In genomic region chr11:72207834-72208377, GRCm38 (mm10) we compare ENCODE assay signal across 7 mouse cellular contexts. TPM values are rescaled to one million over a fixed set of nuclear protein-coding genes. Genes with fewer than 3 reads are reported as not detected.
DNase-seq lines count a peak whose midpoint lies in the region; ATAC-seq and TF ChIP-seq lines count a peak whose summit lies in the region.

No protein-coding gene starts in this region.

- H3K4me1 ChIP-seq in ES-E14 (ENCODE audit: control insufficient read depth in 2 of 2, insufficient read depth in 2 of 2, low read length in 2 of 2, poor library complexity in 1 of 2) = peaks cover 0 to 9% of the 10 kb centered on the region in 2 experiments; a peak in 2 of 4 replicates
- H3K4me1 ChIP-seq in hindbrain, embryonic 15.5 days (replicated peaks) = peaks cover 31% of the 10 kb centered on the region
- H3K4me1 ChIP-seq in liver, embryonic 15.5 days (replicated peaks) = peaks cover 27% of the 10 kb centered on the region

- no peaks in the 10 kb centered on the region for H3K27me3 ChIP-seq in C2C12 (ENCODE audit: control insufficient read depth, insufficient read depth, insufficient read length)
- H3K27me3 ChIP-seq in hindbrain, embryonic 15.5 days = no peaks in the 10 kb centered on the region
- no peaks in the 10 kb centered on the region for H3K27me3 ChIP-seq in liver, embryonic 15.5 days

- H3ac ChIP-seq in C2C12 (ENCODE audit: control insufficient read depth, insufficient read length, low read depth) = peak overlapping the region; percentile 71

- H3K4me3 ChIP-seq in C2C12 (ENCODE audit: insufficient read depth, poor library complexity, severe bottlenecking) = peak overlapping the region; percentile 97
- peak overlapping the region; percentile 87 to 98 for H3K4me3 ChIP-seq in ES-E14 (ENCODE audit: insufficient read depth in 1 of 2, low read depth in 1 of 2, low read length in 2 of 2, poor library complexity in 1 of 2, severe bottlenecking in 1 of 2)
- peak overlapping the region; percentile 78 for H3K4me3 ChIP-seq in hindbrain, embryonic 15.5 days
- peak overlapping the region; percentile 80 for H3K4me3 ChIP-seq in liver, embryonic 15.5 days (replicated peaks)

- in situ Hi-C loops in ES-E14 (cut with MboI; ENCODE audit: low sequenced_read_pairs in 2 of 2, unreplicated experiment in 2 of 2) = loop anchor here in 1 of 2 experiments (25.0 kb wide), 1 partner anchor 229 kb away; the partner anchor contains the start of genes Ggt6 and Mybbp1a

- peaks cover 52% of the 10 kb centered on the region for H3K79me3 ChIP-seq in C2C12 (ENCODE audit: low read depth)

- H3K9me3 ChIP-seq in ES-E14 (ENCODE audit: control insufficient read depth, insufficient read depth, low read depth, low read length) = no peaks in the 10 kb centered on the region
- H3K9me3 ChIP-seq in hindbrain, embryonic 15.5 days = no peaks in the 10 kb centered on the region
- H3K9me3 ChIP-seq in liver, embryonic 15.5 days (replicated peaks) = no peaks in the 10 kb centered on the region

- WGBS in hindbrain, embryonic 15.5 days = 19% methylated on average over 17 of the region's 17 CpGs
- 8% methylated on average over 17 of the region's 17 CpGs for WGBS in liver, embryonic 15.5 days (ENCODE audit: insufficient replicate concordance)

- peak overlapping the region; percentile 72 for H3K4me2 ChIP-seq in hindbrain, embryonic 15.5 days
- peak overlapping the region; percentile 94 for H3K4me2 ChIP-seq in liver, embryonic 15.5 days

- TF ChIP-seq CTCF in C2C12 (IDR thresholded peaks at IDR 0.05; ENCODE audit: control insufficient read depth, insufficient read depth, insufficient read length) = no peak

- no peak overlapping the region; the same call in 1 of the 2 replicates for H3K27ac ChIP-seq in ES-E14 (ENCODE audit: insufficient read depth, low read depth, low read length, poor library complexity, severe bottlenecking)
- H3K27ac ChIP-seq in hindbrain, embryonic 15.5 days (replicated peaks) = peak overlapping the region; percentile 79
- peak overlapping the region; percentile 58 for H3K27ac ChIP-seq in liver, embryonic 15.5 days (replicated peaks)

- peak overlapping the region; percentile 96 for H3K9ac ChIP-seq in ES-E14 (ENCODE audit: insufficient read depth, low read depth, low read length, poor library complexity, severe bottlenecking)
- peak overlapping the region; percentile 81 for H3K9ac ChIP-seq in hindbrain, embryonic 15.5 days
- peak overlapping the region; percentile 78 for H3K9ac ChIP-seq in liver, embryonic 15.5 days

- no peak for ATAC-seq in hindbrain, embryonic 15.5 days (ENCODE audit: low FRiP score, low read depth)
- ATAC-seq in liver, embryonic 15.5 days (ENCODE audit: insufficient read depth) = no peak

- peaks cover 85% of the 10 kb centered on the region for H3K79me2 ChIP-seq in C2C12 (ENCODE audit: control insufficient read depth, insufficient read depth)

- DNase-seq in ES-E14 (ENCODE audit: low read depth, low spot score) = no peak
- DNase-seq in adrenal gland, postnatal 25 days = no peak
- DNase-seq in layer of hippocampus, adult 18-20 months (ENCODE audit: low spot score in 2 of 2) = no peak
- no peak for DNase-seq in right cerebral cortex, adult 18-20 months

- H3K36me3 ChIP-seq in C2C12 (ENCODE audit: control insufficient read depth, insufficient read depth) (peaks cover 39% of the 10 kb centered on the region), ES-E14 (ENCODE audit: control insufficient read depth, insufficient read depth, low read length, poor library complexity, severe bottlenecking) (peaks cover 7% of the 10 kb centered on the region)
- peaks cover 22% of the 10 kb centered on the region for H3K36me3 ChIP-seq in hindbrain, embryonic 15.5 days
- peaks cover 31% of the 10 kb centered on the region for H3K36me3 ChIP-seq in liver, embryonic 15.5 days (replicated peaks)

TF ChIP-seq in C2C12, 6 proteins besides CTCF, POLR2A, EP300 and RAD21:
- TF ChIP-seq MYOD1 (IDR thresholded peaks at IDR 0.05; ENCODE audit: control insufficient read depth, insufficient read length, low read depth) (no peak), MYOG (IDR thresholded peaks at IDR 0.05; ENCODE audit: control insufficient read depth, extremely low read depth, insufficient read length) (no peak), CEBPB (IDR thresholded peaks at IDR 0.05; ENCODE audit: low read depth) (no peak), MAX (IDR thresholded peaks at IDR 0.05) (no peak), USF1 (IDR thresholded peaks at IDR 0.05; ENCODE audit: low read depth) (no peak), FOSL1 (IDR thresholded peaks at IDR 0.05; ENCODE audit: insufficient read depth, low read length, poor library complexity, severe bottlenecking) (no peak)

TF ChIP-seq in ES-E14, 5 proteins besides CTCF, POLR2A, EP300 and RAD21:
- TF ChIP-seq CHD2 (IDR thresholded peaks at IDR 0.05; ENCODE audit: low read depth, low read length) (no peak), MAFK (IDR thresholded peaks at IDR 0.05; ENCODE audit: insufficient read depth, low read depth, low read length) (no peak)

RNA-seq across cellular contexts. Expression of gene Txndc17, which starts 0.6 kb away (rescaled TPM):
- 120 TPM for polyA plus RNA-seq in C2C12 (2012; fragmentation: generic; extraction: Trizol)
- 77.1 and 126 TPM in 2 replicates for total RNA-seq in ES-E14 (2012; rRNA removed)
- polyA plus RNA-seq in hindbrain, embryonic 15.5 days (2015; fragmentation: Nextera tagmentation; extraction: Ambion mirVana) = 147 and 155 TPM in 2 replicates
- 67.1 and 69.1 TPM in 2 replicates for polyA plus RNA-seq in liver, embryonic 15.5 days (2015; fragmentation: Nextera tagmentation; extraction: Ambion mirVana)
- total RNA-seq in adrenal gland, postnatal 25 days (2021) = 70.6 and 78.6 TPM in 2 replicates
- total RNA-seq in layer of hippocampus, adult 18-20 months (2021) = 10 to 100 TPM; 29.9 to 33.0 TPM

RNA-seq across cellular contexts. Expression of gene 4933427D14Rik, which starts 0.6 kb away (rescaled TPM):
- 3.4 TPM for polyA plus RNA-seq in C2C12 (2012; fragmentation: generic; extraction: Trizol)
- 8.3 and 8.5 TPM in 2 replicates for total RNA-seq in ES-E14 (2012; rRNA removed)
- 16.3 and 20.5 TPM in 2 replicates for polyA plus RNA-seq in hindbrain, embryonic 15.5 days (2015; fragmentation: Nextera tagmentation; extraction: Ambion mirVana)
- 2.2 and 2.9 TPM in 2 replicates for polyA plus RNA-seq in liver, embryonic 15.5 days (2015; fragmentation: Nextera tagmentation; extraction: Ambion mirVana)
- total RNA-seq in adrenal gland, postnatal 25 days (2021) = 12.3 and 12.5 TPM in 2 replicates
- 10 to 100 TPM; 19.8 to 26.3 TPM for total RNA-seq in layer of hippocampus, adult 18-20 months (2021)

RNA-seq across cellular contexts. Expression of gene Gm43951, which starts 1.3 kb away (rescaled TPM):
- 0.25 TPM for polyA plus RNA-seq in C2C12 (2012; fragmentation: generic; extraction: Trizol)
- total RNA-seq in ES-E14 (2012; rRNA removed) = 2.8 and 5.1 TPM in 2 replicates
- polyA plus RNA-seq in hindbrain, embryonic 15.5 days (2015; fragmentation: Nextera tagmentation; extraction: Ambion mirVana) = 1.5 and 1.6 TPM in 2 replicates
- not detected in 2 replicates for polyA plus RNA-seq in liver, embryonic 15.5 days (2015; fragmentation: Nextera tagmentation; extraction: Ambion mirVana)
- 1.0 and 1.2 TPM in 2 replicates for total RNA-seq in adrenal gland, postnatal 25 days (2021)
- 10 to 100 TPM; 10.4 to 11.6 TPM for total RNA-seq in layer of hippocampus, adult 18-20 months (2021)

RNA-seq across cellular contexts. Expression of gene Med31, which starts 7.5 kb away (rescaled TPM):
- 17.8 TPM for polyA plus RNA-seq in C2C12 (2012; fragmentation: generic; extraction: Trizol)
- 21.5 and 28.6 TPM in 2 replicates for total RNA-seq in ES-E14 (2012; rRNA removed)
- polyA plus RNA-seq in hindbrain, embryonic 15.5 days (2015; fragmentation: Nextera tagmentation; extraction: Ambion mirVana) = 50.5 and 54.2 TPM in 2 replicates
- polyA plus RNA-seq in liver, embryonic 15.5 days (2015; fragmentation: Nextera tagmentation; extraction: Ambion mirVana) = 11.9 and 12.3 TPM in 2 replicates
- total RNA-seq in adrenal gland, postnatal 25 days (2021) = 13.3 and 15.7 TPM in 2 replicates
- total RNA-seq in layer of hippocampus, adult 18-20 months (2021) = 10 to 100 TPM; 14.2 to 17.4 TPM

RNA-seq across cellular contexts. Expression of gene Slc13a5, which starts 59.1 kb away (rescaled TPM):
- 0.16 TPM for polyA plus RNA-seq in C2C12 (2012; fragmentation: generic; extraction: Trizol)
- total RNA-seq in ES-E14 (2012; rRNA removed) = 7.1 and 8.1 TPM in 2 replicates
- 1.9 and 2.0 TPM in 2 replicates for polyA plus RNA-seq in hindbrain, embryonic 15.5 days (2015; fragmentation: Nextera tagmentation; extraction: Ambion mirVana)
- not detected in 2 replicates for polyA plus RNA-seq in liver, embryonic 15.5 days (2015; fragmentation: Nextera tagmentation; extraction: Ambion mirVana)
- 0.15 TPM in 1 of 2 replicates, not detected in the other for total RNA-seq in adrenal gland, postnatal 25 days (2021)
- 1 to 10 TPM; 8.6 to 9.0 TPM for total RNA-seq in layer of hippocampus, adult 18-20 months (2021)
